Mouse (Mus musculus) heart, postnatal 10 days (tissue): ENCODE data around the gene Rgs6. TPM values are rescaled to one million over a fixed set of nuclear protein-coding genes. Genes with fewer than 3 reads are reported as not detected.
A peak's percentile ranks its signal among the peaks of the same experiment; 100 is the strongest.

Experiments used
- DNase-seq, 2 experiments: peaks; one replicate each; pipeline ENCODE4 v3.0.0; 2021
- intact Hi-C: fragments of 180-260 bp; cut with DNase I; formaldehyde crosslinking; loops from one replicate; pipeline ENCODE4 v1.15.1; 2025
- total RNA-seq, 2 experiments: library from RNA; stranded (reverse); gene quantifications; 2 replicates each; pipeline ENCODE4 v1.2.3; 2021

Rgs6 gene
- total RNA-seq, 2 experiments from 2014 or later = 17.0 to 17.3 TPM

GRCm38 (mm10) chr12:82617682-82618370, 29.7 kb downstream of the Rgs6 start:
- intact Hi-C loops = loop anchor here (10.0 kb wide), 2 partner anchors 123 to 397 kb away; no protein-coding TSS in a partner anchor
- DNase-seq = no peak

GRCm38 (mm10) chr12:82640441-82640840, 52.3 kb downstream of the Rgs6 start:
- no peak for DNase-seq
- intact Hi-C loops = no loop called here

- intact Hi-C loops = no loop called here
- no peak for DNase-seq
These were observed 59.8 kb downstream of the Rgs6 start for GRCm38 (mm10) chr12:82647876-82648275.

- intact Hi-C loops = no loop called here
- DNase-seq = no peak
These were observed 61.9 kb downstream of the Rgs6 start for GRCm38 (mm10) chr12:82649991-82650390.

GRCm38 (mm10) chr12:82664598-82664997, 76.5 kb downstream of the Rgs6 start:
- intact Hi-C loops = no loop called here
- peak; percentile 60 to 63 for DNase-seq

- DNase-seq = peak in 1 of 2 experiments; percentile 23
- intact Hi-C loops = no loop called here
These were observed 79.3 kb downstream of the Rgs6 start for GRCm38 (mm10) chr12:82667441-82667840.

GRCm38 (mm10) chr12:82670201-82670737, 82.2 kb downstream of the Rgs6 start:
- intact Hi-C loops = no loop called here
- DNase-seq = peak; percentile 29 to 41

- intact Hi-C loops = no loop called here
- DNase-seq = no peak
These were observed 83.5 kb downstream of the Rgs6 start for GRCm38 (mm10) chr12:82671591-82671990.

- intact Hi-C loops = no loop called here
- no peak for DNase-seq
These were observed 87.0 kb downstream of the Rgs6 start for GRCm38 (mm10) chr12:82675137-82675536.

- DNase-seq = no peak
- intact Hi-C loops = no loop called here
These were observed 98.9 kb downstream of the Rgs6 start for GRCm38 (mm10) chr12:82687015-82687414.

GRCm38 (mm10) chr12:82698886-82699527, 110.9 kb downstream of the Rgs6 start:
- intact Hi-C loops = no loop called here
- no peak for DNase-seq

GRCm38 (mm10) chr12:82699528-82699905, 111.4 kb downstream of the Rgs6 start:
- intact Hi-C loops = no loop called here
- DNase-seq = no peak

- intact Hi-C loops = loop anchor here (2.0 kb wide), 1 partner anchor 317 kb away; no protein-coding TSS in a partner anchor
These were observed 112.1 kb downstream of the Rgs6 start for GRCm38 (mm10) chr12:82700241-82700640.

GRCm38 (mm10) chr12:82700840-82701239, 112.7 kb downstream of the Rgs6 start:
- intact Hi-C loops = loop anchor here (1.0 to 2.0 kb wide), 2 partner anchors 245 to 316 kb away; no protein-coding TSS in a partner anchor
- DNase-seq = peak; percentile 57 to 68

More at GRCm38 (mm10) chr12:82700241-82700640, 112.1 kb downstream of the Rgs6 start:
- no peak for DNase-seq

GRCm38 (mm10) chr12:82701359-82701758, 113.3 kb downstream of the Rgs6 start:
- DNase-seq = no peak

GRCm38 (mm10) chr12:82710376-82710775, 122.3 kb downstream of the Rgs6 start:
- DNase-seq = no peak
- intact Hi-C loops = no loop called here

More at GRCm38 (mm10) chr12:82701359-82701758, 113.3 kb downstream of the Rgs6 start:
- intact Hi-C loops = loop anchor here (1.0 to 2.0 kb wide), 2 partner anchors 245 to 315 kb away; no protein-coding TSS in a partner anchor

GRCm38 (mm10) chr12:82714284-82714683, 126.2 kb downstream of the Rgs6 start:
- intact Hi-C loops = no loop called here
- no peak for DNase-seq

- intact Hi-C loops = no loop called here
- peak in 1 of 2 experiments; percentile 18 for DNase-seq
These were observed 135.0 kb downstream of the Rgs6 start for GRCm38 (mm10) chr12:82723017-82723540.

- intact Hi-C loops = no loop called here
These were observed 138.2 kb downstream of the Rgs6 start for GRCm38 (mm10) chr12:82726255-82726654.

GRCm38 (mm10) chr12:82731587-82731986, 143.5 kb downstream of the Rgs6 start:
- intact Hi-C loops = no loop called here
- DNase-seq = no peak

More at GRCm38 (mm10) chr12:82726255-82726654, 138.2 kb downstream of the Rgs6 start:
- DNase-seq = no peak

GRCm38 (mm10) chr12:82742955-82743354, 154.9 kb downstream of the Rgs6 start:
- DNase-seq = no peak
- intact Hi-C loops = no loop called here
